Mouse (Mus musculus): ENCODE measurements around the gene Pp2d1. TPM values are rescaled to one million over a fixed set of nuclear protein-coding genes. Genes with fewer than 3 reads are reported as not detected.

Gene Pp2d1
- polyA plus RNA-seq (2012; rRNA removed): not detected in 2 replicates

DNA sequence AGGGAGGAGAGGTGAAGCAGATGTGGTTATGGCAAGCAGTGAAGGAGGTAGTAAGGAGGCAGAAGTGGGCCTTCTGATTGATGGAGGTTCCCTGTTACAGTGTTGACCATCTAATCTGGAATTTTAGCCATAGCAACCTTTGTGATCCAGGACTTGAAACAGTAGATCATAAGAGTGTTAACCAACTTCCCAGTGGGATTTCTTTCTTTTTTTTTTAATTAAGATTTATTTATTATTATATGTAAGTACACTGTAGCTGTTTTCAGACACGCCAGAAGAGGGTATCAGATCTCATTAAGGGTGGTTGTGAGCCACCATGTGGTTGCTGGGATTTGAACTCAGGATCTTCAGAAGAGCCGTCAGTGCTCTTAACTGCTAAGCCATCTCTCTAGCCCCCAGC, at the start of gene Pp2d1:
TSS of gene Pp2d1 (minus strand) at position 101 of the 400 bp plus-strand sequence.

DNA sequence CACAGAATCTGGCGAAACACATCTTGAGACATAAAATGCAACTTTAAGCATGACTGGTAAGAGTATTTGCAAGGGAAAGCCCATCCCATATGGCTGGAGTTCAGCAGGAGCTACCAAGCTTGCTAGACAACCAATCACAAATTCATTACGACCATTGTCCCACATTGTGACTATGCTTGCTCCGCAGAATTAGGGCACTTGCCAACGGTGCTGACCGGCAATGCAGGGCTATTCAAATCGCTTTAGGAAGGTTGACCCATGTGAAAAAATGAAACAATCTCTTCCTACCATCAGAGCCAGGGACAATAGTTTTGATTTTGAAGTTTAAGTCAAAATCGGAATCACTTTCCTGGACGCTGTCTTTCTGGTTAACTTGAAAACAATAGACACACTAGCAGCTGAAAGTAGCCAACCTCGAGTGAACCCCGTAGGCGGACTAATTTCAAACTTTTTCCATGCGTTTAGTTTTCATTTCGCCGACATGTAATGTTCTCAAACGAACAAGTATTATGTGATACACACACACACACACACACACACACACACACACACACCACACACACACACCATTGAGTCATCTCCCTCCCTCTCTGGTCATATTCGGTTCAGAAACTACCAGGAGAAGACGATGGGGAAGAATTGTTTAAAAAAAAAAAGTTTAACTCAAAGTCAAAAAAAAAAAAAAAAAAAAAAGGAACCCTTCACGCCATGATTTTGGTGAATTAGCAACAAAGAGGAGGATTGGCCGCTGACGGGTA, 27.1 kb upstream of the Pp2d1 start, which contains the start of gene Kat2b:
TSS of gene Kat2b (plus strand) at position 701 of the 758 bp plus-strand sequence.

DNA sequence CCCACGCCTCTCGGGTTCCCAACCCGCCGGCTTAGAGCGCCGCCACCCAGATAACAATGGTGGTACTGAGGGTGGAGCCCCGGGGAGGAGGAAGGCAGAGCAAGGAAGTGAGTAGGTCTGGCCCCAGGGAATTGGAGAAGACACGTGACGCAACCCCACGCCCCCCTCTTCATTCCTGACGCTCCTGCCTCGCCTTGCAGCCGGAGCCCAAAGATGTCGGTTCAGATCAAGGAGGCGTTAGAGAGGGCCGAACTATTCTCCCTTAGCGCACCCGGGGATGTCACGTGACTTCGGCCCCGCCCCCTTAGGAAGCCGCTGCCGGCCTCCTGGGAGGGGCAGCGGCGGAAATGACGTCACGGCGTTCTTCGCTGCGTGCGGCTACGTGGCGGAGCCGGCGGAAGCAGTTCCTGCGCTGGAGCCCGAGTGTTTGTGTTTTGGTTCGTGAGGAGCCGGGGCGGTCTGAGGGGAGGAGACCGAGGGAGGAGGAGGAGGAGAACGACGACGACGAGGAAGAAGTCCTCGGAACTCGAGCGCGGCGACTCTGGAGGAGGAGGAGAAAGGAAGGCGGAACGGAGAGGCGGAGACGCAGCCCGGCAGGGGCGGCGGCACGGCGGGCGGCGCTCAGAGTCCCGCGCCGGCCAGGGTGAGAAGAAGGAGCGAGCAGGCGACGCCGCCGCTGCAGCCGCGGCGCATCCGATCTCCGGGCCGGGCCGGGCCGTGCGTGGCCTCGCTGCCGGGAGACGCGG, 60.2 kb downstream of the Pp2d1 start, which contains the start of gene Rab5a:
TSS of gene Rab5a (plus strand) at position 377 of the 746 bp plus-strand sequence.

GRCm38 (mm10) chr17:53462603-53463495, 76.4 kb downstream of the Pp2d1 start, which contains the start of gene Efhb:
Gene Efhb, minus strand, starts transcription at chr17:53463321.

Other genes starting within 250 kb of the Pp2d1 start
- 0.13 and 0.43 TPM in 2 replicates for gene Efhb, start 76.1 kb downstream of the Pp2d1 start, polyA plus RNA-seq (2012; rRNA removed)
- 5.2 and 5.6 TPM in 2 replicates for gene Rab5a, start 60.2 kb downstream of the Pp2d1 start, polyA plus RNA-seq (2012; rRNA removed)
- 12.0 and 12.6 TPM in 2 replicates for gene Kat2b, start 27.4 kb upstream of the Pp2d1 start, polyA plus RNA-seq (2012; rRNA removed)
- gene Sgo1, start 149.9 kb upstream of the Pp2d1 start, polyA plus RNA-seq (2012; rRNA removed): 0.41 and 0.61 TPM in 2 replicates